Comparison of ENCODE assay signal across 8 mouse cellular contexts in genomic region chr15:99420521-99421014, GRCm38 (mm10). TPM values are rescaled to one million over a fixed set of nuclear protein-coding genes. Genes with fewer than 3 reads are reported as not detected.
DNase-seq lines count a peak whose midpoint lies in the region; ATAC-seq and TF ChIP-seq lines count a peak whose summit lies in the region.

No protein-coding gene starts in this region.

- TF ChIP-seq EP300 in ES-Bruce4 (IDR thresholded peaks at IDR 0.05; ENCODE audit: insufficient read depth, low read depth, low read length): no peak

- H3K4me2 ChIP-seq in forebrain, embryonic 16.5 days (ENCODE audit: low read length): peak overlapping the region; percentile 5; the same call in 1 of the 2 replicates
- peak overlapping the region; percentile 40 for H3K4me2 ChIP-seq in limb, embryonic 15.5 days
- H3K4me2 ChIP-seq in midbrain, postnatal 0 days (ENCODE audit: low read depth, low read length, poor library complexity, severe bottlenecking): peak overlapping the region; percentile 26

- TF ChIP-seq CTCF in ES-Bruce4 (IDR thresholded peaks at IDR 0.05; ENCODE audit: low read depth, low read length): no peak
- TF ChIP-seq CTCF in midbrain, postnatal 0 days (IDR thresholded peaks at IDR 0.05): no peak

- DNase-seq in adrenal gland, adult 2 months: peak; percentile 70
- DNase-seq in hindbrain, embryonic 10.5 days (ENCODE audit: low spot score): peak; percentile 85
- DNase-seq in midbrain, postnatal 0 days (ENCODE audit: low spot score): peak; percentile 78
- peak; percentile 80 to 85 for DNase-seq in urinary bladder, postnatal 4 days (ENCODE audit: low spot score in 2 of 2)
- no peak for DNase-seq in cerebellum, adult 8-10 months

- H3K9me3 ChIP-seq in ES-Bruce4 (replicated peaks; ENCODE audit: control insufficient read depth, insufficient read depth, low read length, poor library complexity, severe bottlenecking): no peaks in the 10 kb centered on the region
- H3K9me3 ChIP-seq in forebrain, embryonic 16.5 days (ENCODE audit: control insufficient read depth, low read length): no peaks in the 10 kb centered on the region
- H3K9me3 ChIP-seq in hindbrain, embryonic 10.5 days: no peaks in the 10 kb centered on the region
- H3K9me3 ChIP-seq in limb, embryonic 15.5 days: no peaks in the 10 kb centered on the region
- no peaks in the 10 kb centered on the region for H3K9me3 ChIP-seq in midbrain, postnatal 0 days (ENCODE audit: low read length)

- TF ChIP-seq POLR2A in ES-Bruce4 (IDR thresholded peaks at IDR 0.05; ENCODE audit: insufficient read depth, low read length): peak; percentile 17

- 3% methylated on average over 12 of the region's 12 CpGs for WGBS in forebrain, embryonic 16.5 days
- 4% methylated on average over 12 of the region's 12 CpGs for WGBS in hindbrain, embryonic 10.5 days
- WGBS in limb, embryonic 15.5 days: 6% methylated on average over 12 of the region's 12 CpGs
- WGBS in midbrain, postnatal 0 days: 5% methylated on average over 12 of the region's 12 CpGs

- peak overlapping the region; percentile 95 for H3K27ac ChIP-seq in ES-Bruce4 (ENCODE audit: insufficient read depth, low read length)
- H3K27ac ChIP-seq in forebrain, embryonic 16.5 days (ENCODE audit: low read length): peak overlapping the region; percentile 73
- H3K27ac ChIP-seq in hindbrain, embryonic 10.5 days: peak overlapping the region; percentile 90
- H3K27ac ChIP-seq in limb, embryonic 15.5 days: peak overlapping the region; percentile 92
- 0 out of 2 replicates have a peak overlapping the region, but pooled peaks have one; percentile 26 for H3K27ac ChIP-seq in midbrain, postnatal 0 days (ENCODE audit: low read depth, low read length)

- no peaks in the 10 kb centered on the region for H3K27me3 ChIP-seq in ES-Bruce4 (ENCODE audit: control insufficient read depth, insufficient read depth, low read length, poor library complexity, severe bottlenecking)
- H3K27me3 ChIP-seq in forebrain, embryonic 16.5 days (replicated peaks; ENCODE audit: control insufficient read depth, insufficient read depth, low read length): no peaks in the 10 kb centered on the region
- no peaks in the 10 kb centered on the region for H3K27me3 ChIP-seq in hindbrain, embryonic 10.5 days (ENCODE audit: insufficient read depth, poor library complexity, severe bottlenecking)
- H3K27me3 ChIP-seq in limb, embryonic 15.5 days: no peaks in the 10 kb centered on the region
- no peaks in the 10 kb centered on the region for H3K27me3 ChIP-seq in midbrain, postnatal 0 days (ENCODE audit: insufficient read depth, low read length)

- peak; percentile 61 for ATAC-seq in forebrain, embryonic 16.5 days
- ATAC-seq in limb, embryonic 15.5 days (ENCODE audit: insufficient number of reproducible peaks, low FRiP score, low TSS enrichment, low read depth): peak; percentile 74
- peak; percentile 48; the same call in 1 of the 2 replicates for ATAC-seq in midbrain, postnatal 0 days (ENCODE audit: low FRiP score)

- no peaks in the 10 kb centered on the region for H3K36me3 ChIP-seq in ES-Bruce4 (ENCODE audit: control insufficient read depth, insufficient read depth, low read length, poor library complexity, severe bottlenecking)
- H3K36me3 ChIP-seq in forebrain, embryonic 16.5 days (ENCODE audit: control insufficient read depth, insufficient read depth): peaks cover 4% of the 10 kb centered on the region; the same call in 1 of the 2 replicates
- peaks cover 44% of the 10 kb centered on the region for H3K36me3 ChIP-seq in hindbrain, embryonic 10.5 days
- H3K36me3 ChIP-seq in limb, embryonic 15.5 days: peaks cover 40% of the 10 kb centered on the region
- H3K36me3 ChIP-seq in midbrain, postnatal 0 days (ENCODE audit: insufficient read depth, low read length): peaks cover 30% of the 10 kb centered on the region

- peak overlapping the region; percentile 36 for H3K9ac ChIP-seq in ES-Bruce4 (ENCODE audit: low read depth, poor library complexity, severe bottlenecking)
- no peak overlapping the region for H3K9ac ChIP-seq in forebrain, embryonic 16.5 days (replicated peaks; ENCODE audit: low read depth, low read length)
- H3K9ac ChIP-seq in limb, embryonic 15.5 days: no peak overlapping the region
- 0 out of 2 replicates have a peak overlapping the region, but pooled peaks have one; percentile 8 for H3K9ac ChIP-seq in midbrain, postnatal 0 days (replicated peaks; ENCODE audit: low read length, poor library complexity, severe bottlenecking)

- no peaks in the 10 kb centered on the region for H3K4me1 ChIP-seq in ES-Bruce4 (ENCODE audit: control insufficient read depth, insufficient read depth, low read length)
- peaks cover 11% of the 10 kb centered on the region for H3K4me1 ChIP-seq in forebrain, embryonic 16.5 days (replicated peaks; ENCODE audit: control insufficient read depth, insufficient read depth, low read length)
- peaks cover 46% of the 10 kb centered on the region for H3K4me1 ChIP-seq in hindbrain, embryonic 10.5 days (replicated peaks)
- peaks cover 49% of the 10 kb centered on the region for H3K4me1 ChIP-seq in limb, embryonic 15.5 days
- H3K4me1 ChIP-seq in midbrain, postnatal 0 days (ENCODE audit: insufficient read depth, low read length): peaks cover 10% of the 10 kb centered on the region; the same call in 1 of the 2 replicates

- H3K4me3 ChIP-seq in ES-Bruce4 (ENCODE audit: low read depth, low read length): peak overlapping the region; percentile 53
- no peak overlapping the region for H3K4me3 ChIP-seq in forebrain, embryonic 16.5 days (replicated peaks; ENCODE audit: low read length)
- H3K4me3 ChIP-seq in hindbrain, embryonic 10.5 days: peak overlapping the region; percentile 37
- peak overlapping the region; percentile 14 for H3K4me3 ChIP-seq in limb, embryonic 15.5 days
- H3K4me3 ChIP-seq in midbrain, postnatal 0 days (ENCODE audit: low read depth, low read length): no peak overlapping the region

RNA-seq across cellular contexts. Expression of gene Tmbim6, which starts 27.9 kb away (rescaled TPM):
- polyA plus RNA-seq in ES-Bruce4 (2011; ENCODE audit: insufficient read depth, insufficient read length, low read depth, missing spikeins): 429 and 499 TPM in 2 replicates
- 100 to 1,000 TPM; 549 to 716 TPM for total RNA-seq in adrenal gland, adult 2 months (2021)
- polyA plus RNA-seq in adrenal gland, adult 2 months (2012; rRNA removed): 1,176 and 1,311 TPM in 2 replicates
- polyA plus RNA-seq in forebrain, embryonic 16.5 days (2015; fragmentation: Nextera tagmentation; extraction: Ambion mirVana): 273 and 295 TPM in 2 replicates
- 283 and 284 TPM in 2 replicates for polyA plus RNA-seq in hindbrain, embryonic 10.5 days (2016; fragmentation: Nextera tagmentation; extraction: Ambion mirVana)
- polyA plus RNA-seq in limb, embryonic 15.5 days (2015; fragmentation: Nextera tagmentation; extraction: Ambion mirVana): 327 and 351 TPM in 2 replicates
- total RNA-seq in midbrain, postnatal 0 days (2014; rRNA removed): 270 and 327 TPM in 2 replicates
- 327 and 348 TPM in 2 replicates for polyA plus RNA-seq in midbrain, postnatal 0 days (2015; fragmentation: Nextera tagmentation; extraction: Ambion mirVana)

RNA-seq across cellular contexts. Expression of gene Nckap5l, which starts 37.0 kb away (rescaled TPM):
- 6.1 and 10.4 TPM in 2 replicates for polyA plus RNA-seq in ES-Bruce4 (2011; ENCODE audit: insufficient read depth, insufficient read length, low read depth, missing spikeins)
- total RNA-seq in adrenal gland, adult 2 months (2021): 10 to 100 TPM; 16.8 to 20.4 TPM
- polyA plus RNA-seq in adrenal gland, adult 2 months (2012; rRNA removed): 35.2 and 43.9 TPM in 2 replicates
- polyA plus RNA-seq in forebrain, embryonic 16.5 days (2015; fragmentation: Nextera tagmentation; extraction: Ambion mirVana): 12.5 and 12.7 TPM in 2 replicates
- polyA plus RNA-seq in hindbrain, embryonic 10.5 days (2016; fragmentation: Nextera tagmentation; extraction: Ambion mirVana): 13.5 and 15.8 TPM in 2 replicates
- polyA plus RNA-seq in limb, embryonic 15.5 days (2015; fragmentation: Nextera tagmentation; extraction: Ambion mirVana): 10.5 and 12.3 TPM in 2 replicates
- total RNA-seq in midbrain, postnatal 0 days (2014; rRNA removed): 20.2 and 24.1 TPM in 2 replicates
- 11.4 and 12.2 TPM in 2 replicates for polyA plus RNA-seq in midbrain, postnatal 0 days (2015; fragmentation: Nextera tagmentation; extraction: Ambion mirVana)

RNA-seq across cellular contexts. Expression of gene Fmnl3, which starts 50.3 kb away (rescaled TPM):
- polyA plus RNA-seq in ES-Bruce4 (2011; ENCODE audit: insufficient read depth, insufficient read length, low read depth, missing spikeins): 10.1 and 10.2 TPM in 2 replicates
- 10 to 100 TPM; 13.9 to 23.6 TPM for total RNA-seq in adrenal gland, adult 2 months (2021)
- polyA plus RNA-seq in adrenal gland, adult 2 months (2012; rRNA removed): 19.7 and 22.2 TPM in 2 replicates
- 8.7 and 10.3 TPM in 2 replicates for polyA plus RNA-seq in forebrain, embryonic 16.5 days (2015; fragmentation: Nextera tagmentation; extraction: Ambion mirVana)
- 10.7 and 14.6 TPM in 2 replicates for polyA plus RNA-seq in hindbrain, embryonic 10.5 days (2016; fragmentation: Nextera tagmentation; extraction: Ambion mirVana)
- polyA plus RNA-seq in limb, embryonic 15.5 days (2015; fragmentation: Nextera tagmentation; extraction: Ambion mirVana): 25.0 and 26.9 TPM in 2 replicates
- 13.5 and 15.5 TPM in 2 replicates for total RNA-seq in midbrain, postnatal 0 days (2014; rRNA removed)
- 8.5 and 9.8 TPM in 2 replicates for polyA plus RNA-seq in midbrain, postnatal 0 days (2015; fragmentation: Nextera tagmentation; extraction: Ambion mirVana)

RNA-seq across cellular contexts. Expression of gene Bcdin3d, which starts 54.0 kb away (rescaled TPM):
- 10.7 and 12.5 TPM in 2 replicates for polyA plus RNA-seq in ES-Bruce4 (2011; ENCODE audit: insufficient read depth, insufficient read length, low read depth, missing spikeins)
- total RNA-seq in adrenal gland, adult 2 months (2021): 1 to 10 TPM; 4.5 to 6.4 TPM
- polyA plus RNA-seq in adrenal gland, adult 2 months (2012; rRNA removed): 3.3 and 4.7 TPM in 2 replicates
- polyA plus RNA-seq in forebrain, embryonic 16.5 days (2015; fragmentation: Nextera tagmentation; extraction: Ambion mirVana): 23.5 and 24.4 TPM in 2 replicates
- polyA plus RNA-seq in hindbrain, embryonic 10.5 days (2016; fragmentation: Nextera tagmentation; extraction: Ambion mirVana): 19.3 and 20.2 TPM in 2 replicates
- 12.7 and 15.1 TPM in 2 replicates for polyA plus RNA-seq in limb, embryonic 15.5 days (2015; fragmentation: Nextera tagmentation; extraction: Ambion mirVana)
- 11.7 and 12.4 TPM in 2 replicates for total RNA-seq in midbrain, postnatal 0 days (2014; rRNA removed)
- 12.6 and 14.6 TPM in 2 replicates for polyA plus RNA-seq in midbrain, postnatal 0 days (2015; fragmentation: Nextera tagmentation; extraction: Ambion mirVana)

Comparison
In these comparisons a context has a peak if more than half of its experiments do, and no peak if none do; other contexts are left out.
1. H3K27ac ChIP-seq: peak in every context shown above with its lines; median percentile 95 in ES-Bruce4; 92 in limb, embryonic 15.5 days; 90 in hindbrain, embryonic 10.5 days; 73 in forebrain, embryonic 16.5 days; 26 in midbrain, postnatal 0 days.
2. H3K4me3 ChIP-seq: peak in ES-Bruce4 (single experiment), hindbrain, embryonic 10.5 days (single experiment) and limb, embryonic 15.5 days (single experiment); none in forebrain, embryonic 16.5 days (single experiment) and midbrain, postnatal 0 days (single experiment).
3. H3K9ac ChIP-seq: peak in ES-Bruce4 (single experiment) and midbrain, postnatal 0 days (single experiment); none in forebrain, embryonic 16.5 days (single experiment) and limb, embryonic 15.5 days (single experiment).
4. Peak in every context shown above with its lines, with median percentiles within 50 percentile points of each other: ATAC-seq and H3K4me2 ChIP-seq.